Mouse (Mus musculus) intestine, postnatal 0 days (tissue): Measurements from ENCODE around the gene Scamp4. TPM values are rescaled to one million over a fixed set of nuclear protein-coding genes. Genes with fewer than 3 reads are reported as not detected.

Experiments used
- ATAC-seq: fragments of 200-750 bp; cut with Nextera tagmentation; 2 replicates; pipeline ENCODE4 v1.8.0; 2017; ENCODE audit warnings: mild to moderate bottlenecking, moderate TSS enrichment, moderate library complexity
- H3K27ac ChIP-seq: fragments of 300-500 bp; sonication (generic); 2 replicates; pipeline ENCODE4 v1.5.1; 2014; ENCODE audit warnings: mild to moderate bottlenecking, low read depth, low read length, moderate library complexity
- H3K27me3 ChIP-seq: fragments of 300-500 bp; sonication (generic); replicated peaks from 2 replicates; pipeline ENCODE4 v1.6.1; 2014; ENCODE audit warnings: low read length, mixed read lengths; ENCODE audit not compliant: control insufficient read depth, insufficient read depth
- H3K36me3 ChIP-seq: fragments of 300-500 bp; sonication (generic); 2 replicates; pipeline ENCODE4 v1.6.1; 2014; ENCODE audit warnings: mild to moderate bottlenecking, moderate library complexity; ENCODE audit not compliant: control insufficient read depth, insufficient read depth
- H3K4me1 ChIP-seq: fragments of 300-500 bp; sonication (generic); replicated peaks from 2 replicates; pipeline ENCODE4 v1.6.1; 2014; ENCODE audit warnings: antibody characterized with exemption, low read length, mixed read lengths; ENCODE audit not compliant: control insufficient read depth, insufficient read depth
- H3K4me2 ChIP-seq: fragments of 300-500 bp; sonication (generic); replicated peaks from 2 replicates; pipeline ENCODE4 v1.6.1; 2014; ENCODE audit warnings: low read depth, mild to moderate bottlenecking, moderate library complexity
- H3K4me3 ChIP-seq: fragments of 300-500 bp; sonication (generic); 2 replicates; pipeline ENCODE4 v1.5.1; 2014; ENCODE audit warnings: low read depth, low read length
- H3K9ac ChIP-seq: fragments of 300-500 bp; sonication (generic); 2 replicates; pipeline ENCODE4 v1.6.1; 2014; ENCODE audit warnings: mild to moderate bottlenecking, low read depth, low read length
- H3K9me3 ChIP-seq: fragments of 300-500 bp; sonication (generic); 2 replicates; pipeline ENCODE4 v1.6.1; 2016; ENCODE audit warnings: mixed run types; ENCODE audit not compliant: control insufficient read depth
- CTCF ChIP-seq: sonication (generic); IDR thresholded peaks from 2 replicates; pipeline ENCODE4 v1.5.1; 2016; ENCODE audit warnings: low read depth, mild to moderate bottlenecking, control low read depth, antibody characterized with exemption, moderate library complexity
- WGBS: fragments of 180-500 bp; shearing (Covaris S2); extraction: QIAGEN DNeasy Blood & Tissue Kit; methylation state at CpG from one replicate; pipeline ENCODE4 v1.1.7; 2014; 5-methylcytosine and 5-hydroxymethylcytosine counted together
- polyA plus RNA-seq: library from polyadenylated mRNA; unstranded; fragments of >200 nt; fragmentation: Nextera tagmentation; extraction: Ambion mirVana; gene quantifications from 2 replicates; pipeline ENCODE4 v1.2.1, GENCODE M21; 2015

The Scamp4 gene
- polyA plus RNA-seq, 1 experiment from 2014 or later: 88.5 TPM

DNA sequence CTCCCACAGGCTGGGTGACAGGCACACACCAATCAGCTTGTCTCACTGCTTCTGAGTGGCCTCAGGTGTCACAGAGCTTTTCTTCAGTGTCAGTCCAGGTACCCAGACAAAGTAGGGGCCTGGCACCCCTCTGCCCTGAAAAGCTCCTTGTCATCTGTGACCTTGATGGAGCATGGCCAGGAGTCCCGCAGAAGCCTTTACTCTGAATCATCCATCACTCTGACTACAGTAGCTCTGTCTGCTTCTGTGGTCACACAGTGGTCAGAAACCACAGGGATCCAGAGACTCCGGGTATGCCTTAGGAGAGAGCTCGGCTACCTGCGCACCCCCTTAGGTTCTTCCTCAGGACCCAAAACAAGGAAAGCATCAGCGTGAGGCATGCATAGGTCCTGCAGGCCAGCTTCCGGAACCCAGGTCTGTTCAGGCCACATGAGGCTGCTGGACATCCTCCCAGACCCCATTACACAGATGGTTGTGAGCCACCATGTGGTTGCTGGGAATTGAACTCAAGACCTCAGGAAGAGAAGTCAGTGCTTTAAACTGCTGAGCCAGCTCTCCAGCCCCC is 50.6 kb downstream of the Scamp4 start:
- H3K4me1 ChIP-seq: peaks cover 10% of the 10 kb centered on the region; the same call in 1 of the 2 replicates
- ATAC-seq: no peak
- peaks cover 12% of the 10 kb centered on the region for H3K36me3 ChIP-seq
- no peak for TF ChIP-seq CTCF
- 90% methylated on average over 6 of the region's 6 CpGs for WGBS
- no peaks in the 10 kb centered on the region for H3K27me3 ChIP-seq
- H3K9ac ChIP-seq: no peak overlapping the region
- no peaks in the 10 kb centered on the region for H3K9me3 ChIP-seq
- H3K4me2 ChIP-seq: no peak overlapping the region
- no peak overlapping the region for H3K4me3 ChIP-seq
- H3K27ac ChIP-seq: no peak overlapping the region

DNA sequence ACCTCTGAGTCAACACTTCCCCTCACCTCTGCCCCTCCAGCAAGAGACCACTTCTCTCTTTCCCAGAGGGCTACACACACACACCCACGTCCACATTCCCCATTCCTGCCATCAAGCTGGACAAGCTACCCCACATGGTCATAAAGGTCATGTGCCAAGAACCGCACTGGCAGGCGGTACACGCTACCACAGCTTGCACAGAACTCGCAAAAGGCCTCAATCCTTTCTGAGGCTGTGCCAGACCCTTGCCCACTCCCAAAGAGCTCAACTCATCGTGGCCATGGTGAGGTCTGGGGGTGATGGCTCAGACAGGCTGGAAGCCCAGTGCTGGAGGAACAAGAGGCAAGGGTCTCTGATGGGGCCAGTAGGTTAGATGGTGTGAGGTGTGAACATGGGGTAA is 52.2 kb downstream of the Scamp4 start:
- no peak for TF ChIP-seq CTCF
- Histone ChIP-seq H3K27me3 (no peaks in the 10 kb centered on the region), H3K36me3 (peaks cover 8% of the 10 kb centered on the region; the same call in 1 of the 2 replicates), H3K4me1 (peaks cover 13% of the 10 kb centered on the region; the same call in 1 of the 2 replicates), H3K9ac (no peak overlapping the region), H3K9me3 (no peaks in the 10 kb centered on the region), H3K27ac (no peak overlapping the region), H3K4me3 (no peak overlapping the region), H3K4me2 (peak overlapping the region; percentile 94; the same call in 1 of the 2 replicates)
- ATAC-seq: no peak
- 71% methylated on average over 6 of the region's 6 CpGs for WGBS

DNA sequence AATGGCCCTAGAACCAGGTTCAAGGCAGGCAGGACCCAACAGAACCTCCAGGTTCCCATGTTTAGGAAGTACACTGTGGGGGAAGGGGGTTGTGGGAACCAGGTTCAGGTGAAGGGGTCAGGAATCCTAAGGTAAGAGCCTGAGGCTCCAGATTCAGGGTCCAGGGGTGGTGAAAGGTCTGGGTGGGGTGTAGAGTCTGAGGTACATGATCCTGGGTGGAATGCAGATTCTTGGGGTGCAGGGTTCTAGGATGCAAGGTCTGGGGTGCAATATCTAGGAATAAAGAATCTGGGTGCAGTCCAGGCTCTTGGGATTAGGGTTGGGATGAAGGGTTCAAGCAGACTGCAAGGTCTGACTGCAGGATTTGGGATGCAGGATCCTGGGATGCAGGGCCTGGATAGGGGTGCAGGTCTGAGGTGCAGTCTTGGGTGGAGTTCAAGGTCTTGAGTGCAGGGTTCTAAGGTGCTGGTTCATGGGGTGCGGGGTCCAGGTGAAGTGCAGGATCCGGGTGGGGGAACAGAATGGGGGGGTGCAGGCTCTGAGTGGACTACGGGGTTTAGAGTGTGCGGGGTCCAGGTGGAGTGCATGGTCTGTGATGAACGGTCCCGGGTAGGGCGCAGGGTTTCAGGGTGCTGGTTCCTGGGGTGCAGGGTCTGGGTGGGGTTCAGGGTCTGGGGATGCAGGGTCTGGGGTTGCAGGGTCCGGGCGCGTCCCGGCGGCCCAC is 52.9 kb downstream of the Scamp4 start:
- peak overlapping the region; percentile 79 for H3K9ac ChIP-seq
- TF ChIP-seq CTCF: no peak
- peaks cover 13% of the 10 kb centered on the region; the same call in 1 of the 2 replicates for H3K4me1 ChIP-seq
- no peaks in the 10 kb centered on the region for H3K9me3 ChIP-seq
- peak overlapping the region; percentile 87 for H3K4me3 ChIP-seq
- H3K27ac ChIP-seq: peak overlapping the region; percentile 54; the same call in 1 of the 2 replicates
- H3K27me3 ChIP-seq: no peaks in the 10 kb centered on the region
- peak overlapping the region; percentile 94 for H3K4me2 ChIP-seq
- 1% methylated on average over 12 of the region's 12 CpGs for WGBS
- H3K36me3 ChIP-seq: peaks cover 8% of the 10 kb centered on the region; the same call in 1 of the 2 replicates
- peak; percentile 4; the same call in 1 of the 2 replicates for ATAC-seq

DNA sequence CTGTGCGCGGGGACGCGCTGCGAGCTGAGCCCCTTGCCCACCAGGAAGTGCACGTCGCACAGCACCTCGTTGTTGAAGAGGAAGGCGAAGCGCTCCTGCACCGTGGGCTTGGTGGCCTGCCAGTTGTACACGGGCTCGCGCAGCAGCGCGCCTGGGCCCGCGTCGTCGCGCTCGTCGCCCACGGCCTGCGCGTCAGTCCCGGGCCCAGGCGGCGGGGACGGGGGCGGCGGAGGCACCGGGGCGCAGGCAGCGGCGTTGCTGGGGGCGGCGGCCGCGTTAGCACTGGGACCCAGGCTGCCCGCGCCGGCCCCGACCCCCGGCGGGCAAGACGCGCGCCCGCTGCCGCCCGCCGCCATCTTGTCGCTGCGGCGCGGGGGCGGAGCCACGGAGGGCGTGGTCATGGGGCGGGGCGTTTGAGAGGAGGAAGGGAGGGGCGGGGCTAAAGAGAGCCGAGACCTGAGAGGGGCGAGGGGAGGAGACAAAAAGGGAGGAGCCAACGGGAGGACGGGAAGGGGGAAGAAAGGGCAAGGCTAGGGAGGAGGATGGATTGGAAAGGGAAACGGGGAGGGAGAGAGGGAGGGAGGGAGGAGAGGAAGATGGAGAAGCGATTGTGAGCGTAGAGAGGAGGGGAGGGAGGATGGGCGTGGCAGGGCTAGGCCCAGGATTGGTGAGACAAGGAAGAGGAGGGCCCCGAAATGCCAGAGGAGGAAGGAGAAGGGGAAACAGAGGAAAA is 53.6 kb downstream of the Scamp4 start:
- peak; percentile 75 for ATAC-seq
- WGBS: under 1% methylated on average over 69 of the region's 72 CpGs
- H3K9me3 ChIP-seq: no peaks in the 10 kb centered on the region
- H3K4me1 ChIP-seq: peaks cover 13% of the 10 kb centered on the region; the same call in 1 of the 2 replicates
- peak overlapping the region; percentile 73 for H3K27ac ChIP-seq
- H3K4me3 ChIP-seq: peak overlapping the region; percentile 87
- no peaks in the 10 kb centered on the region for H3K27me3 ChIP-seq
- peak overlapping the region; percentile 94 for H3K4me2 ChIP-seq
- peaks cover 8% of the 10 kb centered on the region; the same call in 1 of the 2 replicates for H3K36me3 ChIP-seq
- H3K9ac ChIP-seq: peak overlapping the region; percentile 79
- no peak for TF ChIP-seq CTCF

DNA sequence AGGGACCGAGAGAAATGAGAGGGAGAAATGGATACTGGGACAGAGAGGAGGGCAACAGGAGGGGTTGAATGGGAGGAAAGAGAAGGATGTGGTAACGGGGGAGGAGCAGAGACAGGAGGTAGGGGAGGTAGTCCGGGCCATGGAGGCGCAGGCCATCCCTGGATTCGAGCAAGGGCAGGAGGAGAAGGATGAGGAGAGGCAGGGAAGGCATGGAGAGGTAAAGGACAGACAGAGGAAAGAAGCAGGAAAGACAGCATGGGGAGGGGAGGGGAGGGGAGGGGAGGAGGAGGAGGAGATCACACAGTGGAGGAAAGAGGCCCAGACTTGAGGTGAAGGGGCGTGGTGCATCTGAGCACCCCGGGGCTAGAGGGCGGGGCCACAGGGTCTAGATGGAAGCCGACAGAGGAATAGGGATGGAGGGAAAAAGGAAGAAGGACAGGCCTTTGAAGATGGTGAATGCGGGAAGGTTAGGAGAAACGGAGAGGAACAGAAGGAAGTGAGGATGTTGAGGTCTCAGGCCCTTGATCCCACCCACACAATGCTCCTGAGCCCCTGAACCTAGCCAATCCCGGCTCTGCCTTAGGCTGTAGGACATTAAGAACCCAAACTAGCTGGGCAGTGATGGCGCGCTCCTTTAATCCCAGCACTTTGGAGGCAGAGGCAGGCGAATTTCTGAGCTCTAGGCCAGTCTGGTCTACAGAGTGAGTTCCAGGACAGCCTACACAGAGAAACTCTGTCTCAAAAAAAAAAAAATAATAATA is 54.4 kb downstream of the Scamp4 start, which contains the start of gene Btbd2:
Btbd2 (minus strand) TSS at position 209 of the 761 bp plus-strand sequence.
- H3K27ac ChIP-seq: peak within 1 kb of the TSS; percentile 73
- H3K4me1 ChIP-seq: peaks cover 13% of the 10 kb centered on the region; the same call in 1 of the 2 replicates
- 15% methylated on average over 15 of the region's 15 CpGs for WGBS
- no peaks in the 10 kb centered on the region for H3K9me3 ChIP-seq
- TF ChIP-seq CTCF: no peak
- H3K4me3 ChIP-seq: peak within 1 kb of the TSS; percentile 87
- peak within 1 kb of the TSS; percentile 94 for H3K4me2 ChIP-seq
- peak; percentile 1; the same call in 1 of the 2 replicates for ATAC-seq
- peak within 1 kb of the TSS; percentile 79 for H3K9ac ChIP-seq
- peaks cover 7% of the 10 kb centered on the region; the same call in 1 of the 2 replicates for H3K36me3 ChIP-seq
- no peaks in the 10 kb centered on the region for H3K27me3 ChIP-seq
